Mouse (Mus musculus) lung, adult 2 months (tissue): Measurements from ENCODE around the gene Appl1.

Source experiments
- CTCF ChIP-seq: fragments of 200-500 bp; IDR thresholded peaks from 2 replicates; pipeline ENCODE4 v1.5.1; 2011; ENCODE audit warnings: mild to moderate bottlenecking, low read length, control low read depth; ENCODE audit not compliant: insufficient read depth
- POLR2A ChIP-seq: fragments of 200-500 bp; IDR thresholded peaks from 2 replicates; pipeline ENCODE4 v1.6.1; 2011; ENCODE audit warnings: low read depth, mild to moderate bottlenecking, control low read depth, low read length, borderline replicate concordance; ENCODE audit errors: extremely low read depth

DNA sequence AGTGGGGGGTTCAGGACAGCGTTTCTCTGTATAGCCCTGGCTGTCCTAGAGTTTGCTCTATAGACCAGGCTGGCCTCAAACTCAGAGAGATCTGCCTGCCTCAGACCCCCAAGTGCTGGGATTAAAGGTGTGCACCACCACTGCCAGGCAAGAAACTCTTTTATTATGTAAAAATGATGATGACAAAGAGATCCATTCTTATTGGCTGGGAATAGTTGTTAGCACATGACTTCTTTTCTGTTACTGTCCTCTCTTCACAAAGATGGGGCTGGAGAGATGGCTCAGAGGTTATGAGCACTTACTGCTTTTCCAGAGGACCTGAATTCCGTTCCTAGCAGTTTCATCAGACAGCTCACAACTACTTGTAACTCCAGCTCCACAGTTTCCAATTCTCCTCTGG is 91.1 kb downstream of the Appl1 start:
- TF ChIP-seq POLR2A (no peak), CTCF (no peak)
